Mouse (Mus musculus) midbrain, postnatal 0 days (tissue): ENCODE data around the gene Gm20708. TPM values are rescaled to one million over a fixed set of nuclear protein-coding genes. Genes with fewer than 3 reads are reported as not detected.

Experiments used
- ATAC-seq: fragments of 200-750 bp; cut with Nextera tagmentation; 2 replicates; pipeline ENCODE4 v1.8.0; 2017; ENCODE audit warnings: moderate number of reproducible peaks, mild to moderate bottlenecking, moderate TSS enrichment, moderate library complexity; ENCODE audit not compliant: low FRiP score
- DNase-seq: peaks from one replicate; pipeline ENCODE4 v3.0.0-alpha.2; 2015; ENCODE audit warnings: low spot score
- H3K27ac ChIP-seq: fragments of 300-500 bp; sonication (generic); 2 replicates; pipeline ENCODE4 v1.5.1; 2014; ENCODE audit warnings: low read depth, mild to moderate bottlenecking, low read length, mixed read lengths
- H3K27me3 ChIP-seq: fragments of 300-500 bp; sonication (generic); 2 replicates; pipeline ENCODE4 v1.6.1; 2014; ENCODE audit warnings: low read length, control low read depth, mixed read lengths; ENCODE audit not compliant: insufficient read depth
- H3K36me3 ChIP-seq: fragments of 300-500 bp; sonication (generic); 2 replicates; pipeline ENCODE4 v1.6.1; 2014; ENCODE audit warnings: low read length, control low read depth, mixed read lengths; ENCODE audit not compliant: insufficient read depth
- H3K4me1 ChIP-seq: fragments of 300-500 bp; sonication (generic); 2 replicates; pipeline ENCODE4 v1.6.1; 2014; ENCODE audit warnings: mild to moderate bottlenecking, control low read depth, antibody characterized with exemption, low read length, mixed read lengths; ENCODE audit not compliant: insufficient read depth
- H3K4me2 ChIP-seq: fragments of 300-500 bp; sonication (generic); 2 replicates; pipeline ENCODE4 v1.6.1; 2014; ENCODE audit warnings: low read depth, mild to moderate bottlenecking, low read length, mixed read lengths; ENCODE audit not compliant: poor library complexity, severe bottlenecking
- H3K4me3 ChIP-seq: fragments of 300-500 bp; sonication (generic); 2 replicates; pipeline ENCODE4 v1.5.1; 2014; ENCODE audit warnings: low read depth, mild to moderate bottlenecking, low read length, moderate library complexity
- H3K9ac ChIP-seq: fragments of 300-500 bp; sonication (generic); replicated peaks from 2 replicates; pipeline ENCODE4 v1.6.1; 2014; ENCODE audit warnings: mild to moderate bottlenecking, low read length, moderate library complexity, mixed read lengths; ENCODE audit not compliant: poor library complexity, severe bottlenecking
- H3K9me3 ChIP-seq: fragments of 300-500 bp; sonication (generic); 2 replicates; pipeline ENCODE4 v1.6.1; 2016; ENCODE audit warnings: low read length, control low read depth
- CTCF ChIP-seq: IDR thresholded peaks from 2 replicates; pipeline ENCODE4 v1.5.1; 2016; ENCODE audit warnings: antibody characterized with exemption, mild to moderate bottlenecking
- WGBS: fragments of 180-500 bp; shearing (Covaris S2); extraction: QIAGEN DNeasy Blood & Tissue Kit; methylation state at CpG from one replicate; pipeline ENCODE4 v1.1.7; 2014; 5-methylcytosine and 5-hydroxymethylcytosine counted together
- polyA plus RNA-seq: library from polyadenylated mRNA; unstranded; fragments of >200 nt; fragmentation: Nextera tagmentation; extraction: Ambion mirVana; gene quantifications from 2 replicates; pipeline ENCODE4 v1.2.1, GENCODE M21; 2015
- total RNA-seq: library from RNA; depleted of rRNA; stranded (reverse); fragments of >200 nt; gene quantifications from 2 replicates; pipeline ENCODE4 v1.2.3, GENCODE M21; 2014; rRNA removed

Gm20708 gene
- total RNA-seq (2.4 TPM in 1 of 2 replicates, not detected in the other), polyA plus RNA-seq (1.2 and 2.7 TPM in 2 replicates)

GRCm38 (mm10) chr11:117809407-117810311 lies at the start of gene Gm20708, which contains the start of gene Syngr2:
Gene Gm20708, plus strand, starts transcription at chr11:117809668.
Gene Syngr2, plus strand, starts transcription at chr11:117809668.
- ATAC-seq (peak; percentile 66), DNase-seq (peak; percentile 71)
- peak within 1 kb of the TSS; percentile 46 for H3K9ac ChIP-seq
- no peaks in the 10 kb centered on the region for H3K4me1 ChIP-seq
- peak within 1 kb of the TSS; percentile 52 for H3K4me3 ChIP-seq
- TF ChIP-seq CTCF = no peak
- peak within 1 kb of the TSS; percentile 93 for H3K4me2 ChIP-seq
- no peaks in the 10 kb centered on the region for H3K9me3 ChIP-seq
- H3K36me3 ChIP-seq = no peaks in the 10 kb centered on the region
- under 1% methylated on average over 74 of the region's 75 CpGs for WGBS
- peaks cover 10% of the 10 kb centered on the region; the same call in 1 of the 2 replicates for H3K27me3 ChIP-seq
- H3K27ac ChIP-seq = no peak within 1 kb of the TSS

GRCm38 (mm10) chr11:117760374-117761119 lies 48.9 kb upstream of the Gm20708 start:
- WGBS = 90% methylated on average over 26 of the region's 26 CpGs
- no peak for TF ChIP-seq CTCF
- ATAC-seq = no peak; the same call in 1 of the 2 replicates

GRCm38 (mm10) chr11:117761801-117762200 lies 47.7 kb upstream of the Gm20708 start:
- Histone ChIP-seq H3K4me1 (no peaks in the 10 kb centered on the region), H3K27me3 (no peaks in the 10 kb centered on the region), H3K36me3 (peaks cover 58% of the 10 kb centered on the region), H3K4me2 (no peak overlapping the region), H3K27ac (no peak overlapping the region), H3K9me3 (no peaks in the 10 kb centered on the region), H3K4me3 (no peak overlapping the region), H3K9ac (no peak overlapping the region)
- ATAC-seq (no peak), DNase-seq (no peak)
- WGBS = 91% methylated on average over 13 of the region's 13 CpGs
- no peak for TF ChIP-seq CTCF

More at GRCm38 (mm10) chr11:117760374-117761119, 48.9 kb upstream of the Gm20708 start:
- Histone ChIP-seq H3K36me3 (peaks cover 70% of the 10 kb centered on the region), H3K4me3 (no peak overlapping the region), H3K27ac (no peak overlapping the region), H3K27me3 (no peaks in the 10 kb centered on the region), H3K9me3 (no peaks in the 10 kb centered on the region), H3K4me2 (no peak overlapping the region), H3K9ac (no peak overlapping the region), H3K4me1 (no peaks in the 10 kb centered on the region)
- no peak for DNase-seq

- WGBS = 80% methylated on average over 12 of the region's 12 CpGs
- Histone ChIP-seq H3K4me3 (no peak overlapping the region), H3K4me1 (no peaks in the 10 kb centered on the region), H3K27me3 (no peaks in the 10 kb centered on the region), H3K4me2 (no peak overlapping the region), H3K27ac (no peak overlapping the region), H3K9ac (no peak overlapping the region), H3K36me3 (peaks cover 54% of the 10 kb centered on the region), H3K9me3 (no peaks in the 10 kb centered on the region)
- TF ChIP-seq CTCF = no peak
- DNase-seq = no peak
- no peak for ATAC-seq
These were observed 47.2 kb upstream of the Gm20708 start for GRCm38 (mm10) chr11:117762246-117762645.

- no peaks in the 10 kb centered on the region for H3K27me3 ChIP-seq
- DNase-seq (no peak), ATAC-seq (no peak)
- no peak overlapping the region for H3K9ac ChIP-seq
- H3K4me2 ChIP-seq = no peak overlapping the region
- H3K9me3 ChIP-seq = no peaks in the 10 kb centered on the region
- peaks cover 35% of the 10 kb centered on the region for H3K36me3 ChIP-seq
- 91% methylated on average over 9 of the region's 9 CpGs for WGBS
- H3K27ac ChIP-seq = no peak overlapping the region
- TF ChIP-seq CTCF = no peak
- H3K4me1 ChIP-seq = no peaks in the 10 kb centered on the region
- no peak overlapping the region for H3K4me3 ChIP-seq
These were observed 45.1 kb upstream of the Gm20708 start for GRCm38 (mm10) chr11:117764319-117764718.
